Mouse (Mus musculus) heart, adult 2 months (tissue): ENCODE measurements around the gene Krtcap2. TPM values are rescaled to one million over a fixed set of nuclear protein-coding genes. Genes with fewer than 3 reads are reported as not detected.

Experiments
- DNase-seq, 2 experiments: peaks; one replicate each; pipeline ENCODE4 v3.0.0; 2021
- H3K27ac ChIP-seq: fragments of 200-600 bp; 2 replicates; pipeline ENCODE4 v1.8.1; 2022
- H3K27me3 ChIP-seq: fragments of 200-500 bp; 2 replicates; pipeline ENCODE4 v1.6.1; 2012; ENCODE audit warnings: mild to moderate bottlenecking, low read length, inconsistent platforms, mixed read lengths; ENCODE audit not compliant: control insufficient read depth, insufficient read depth
- H3K36me3 ChIP-seq: fragments of 200-500 bp; 2 replicates; pipeline ENCODE4 v1.6.1; 2012; ENCODE audit warnings: low read length, inconsistent platforms; ENCODE audit not compliant: control insufficient read depth, insufficient read depth
- H3K4me1 ChIP-seq: fragments of 200-500 bp; 2 replicates; pipeline ENCODE4 v1.6.1; 2011; ENCODE audit warnings: low read length; ENCODE audit not compliant: control insufficient read depth, insufficient read depth
- H3K4me3 ChIP-seq: fragments of 200-600 bp; 2 replicates; pipeline ENCODE4 v1.8.1; 2022
- H3K79me2 ChIP-seq: fragments of 200-500 bp; replicated peaks from 2 replicates; pipeline ENCODE4 v1.6.1; 2012; ENCODE audit warnings: mild to moderate bottlenecking, inconsistent platforms, low read length, moderate library complexity, mixed read lengths; ENCODE audit not compliant: control insufficient read depth, insufficient read depth
- H3K9ac ChIP-seq: fragments of 200-500 bp; 2 replicates; pipeline ENCODE4 v1.6.1; 2012; ENCODE audit warnings: low read depth, mild to moderate bottlenecking, control low read depth, inconsistent platforms, low read length, mixed read lengths
- CTCF ChIP-seq: fragments of 200-600 bp; IDR thresholded peaks from 2 replicates; pipeline ENCODE4 v1.8.1; 2022; ENCODE audit warnings: antibody characterized with exemption, mild to moderate bottlenecking, moderate library complexity
- EP300 ChIP-seq: fragments of 200-500 bp; IDR thresholded peaks from 2 replicates; pipeline ENCODE4 v1.6.1; 2011; ENCODE audit warnings: low read depth, low read length, control low read depth; ENCODE audit not compliant: insufficient read depth
- POLR2A ChIP-seq: fragments of 200-500 bp; IDR thresholded peaks from 2 replicates; pipeline ENCODE4 v1.6.1; 2011; ENCODE audit warnings: mild to moderate bottlenecking, low read depth, low read length, control low read depth; ENCODE audit not compliant: insufficient read depth
- WGBS: fragments of 180-500 bp; shearing (Covaris S2); methylation state at CpG from one replicate; pipeline ENCODE4 v1.1.7; 2018; 5-methylcytosine and 5-hydroxymethylcytosine counted together
- intact Hi-C: fragments of 180-260 bp; cut with DNase I; formaldehyde crosslinking; loops from one replicate; pipeline ENCODE4 v1.15.1; 2025
- polyA plus RNA-seq: library from polyadenylated mRNA; depleted of rRNA; stranded (reverse); fragments of >200 nt; gene quantifications from 2 replicates; pipeline ENCODE4 v1.2.3, GENCODE M21; 2012
- total RNA-seq, 2 experiments: library from RNA; stranded (reverse); gene quantifications; 2 replicates each; pipeline ENCODE4 v1.2.3; 2021

Gene Krtcap2
- total and polyA plus RNA-seq, 3 experiments: 80.7 to 116 (median 95.7) TPM

DNA sequence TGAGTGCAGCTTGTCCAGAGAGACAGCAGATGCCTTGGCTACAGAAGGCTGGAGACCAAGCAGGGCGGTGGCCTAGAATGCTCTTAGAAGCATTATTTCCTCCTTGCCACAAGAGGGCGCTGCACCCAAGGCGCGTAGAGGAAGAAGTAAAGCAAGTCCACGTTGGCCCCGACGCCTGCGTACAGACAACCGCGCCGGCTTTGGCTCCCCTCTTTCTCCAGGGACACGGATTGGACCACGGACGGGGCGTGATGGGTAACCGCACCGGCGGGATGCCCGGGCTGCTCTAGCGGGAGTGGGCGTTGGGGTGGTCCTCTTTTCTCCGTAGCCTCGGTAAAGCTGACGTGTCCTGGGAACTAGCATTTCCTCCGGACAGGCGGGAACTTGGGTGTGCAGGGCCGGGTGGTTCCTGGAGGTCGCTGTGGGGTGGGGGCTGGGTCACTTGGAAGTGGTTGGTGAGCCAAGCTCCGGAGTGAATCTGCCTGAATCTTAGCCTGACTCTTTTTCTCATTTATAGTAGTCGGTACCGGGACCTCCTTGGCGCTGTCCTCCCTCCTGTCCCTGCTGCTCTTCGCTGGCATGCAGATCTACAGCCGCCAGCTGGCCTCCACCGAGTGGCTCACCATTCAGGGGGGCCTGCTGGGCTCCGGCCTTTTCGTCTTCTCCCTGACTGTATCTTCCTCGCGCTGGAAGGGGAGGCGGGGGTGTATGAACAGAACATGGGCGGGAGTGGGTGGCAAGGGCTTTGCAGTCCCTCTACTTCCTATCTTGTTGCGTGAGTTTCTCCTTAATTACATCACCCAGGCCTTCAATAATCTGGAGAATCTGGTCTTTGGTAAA lies 715 bp downstream of the Krtcap2 start, which contains the start of gene Trim46:
Trim46 (minus strand) TSS at position 49 of the 840 bp plus-strand sequence.
- under 1% methylated on average over 42 of the region's 42 CpGs for whole genome bisulfite sequencing
- peak within 1 kb of the TSS; percentile 93 for H3K27ac ChIP-seq
- TF ChIP-seq EP300 (peak; percentile 92), POLR2A (peak; percentile 73), CTCF (peak; percentile 100)
- H3K79me2 ChIP-seq: no peaks in the 10 kb centered on the region
- no peaks in the 10 kb centered on the region for H3K36me3 ChIP-seq
- peak; percentile 91 for DNase-seq
- intact Hi-C loops: loop anchor here (1.0 kb wide), 1 partner anchor 36 kb away; no protein-coding TSS in a partner anchor
- no peaks in the 10 kb centered on the region for H3K27me3 ChIP-seq
- peaks cover 9% of the 10 kb centered on the region for H3K4me1 ChIP-seq
- peak within 1 kb of the TSS; percentile 76 for H3K9ac ChIP-seq
- peak within 1 kb of the TSS; percentile 97 for H3K4me3 ChIP-seq

DNA sequence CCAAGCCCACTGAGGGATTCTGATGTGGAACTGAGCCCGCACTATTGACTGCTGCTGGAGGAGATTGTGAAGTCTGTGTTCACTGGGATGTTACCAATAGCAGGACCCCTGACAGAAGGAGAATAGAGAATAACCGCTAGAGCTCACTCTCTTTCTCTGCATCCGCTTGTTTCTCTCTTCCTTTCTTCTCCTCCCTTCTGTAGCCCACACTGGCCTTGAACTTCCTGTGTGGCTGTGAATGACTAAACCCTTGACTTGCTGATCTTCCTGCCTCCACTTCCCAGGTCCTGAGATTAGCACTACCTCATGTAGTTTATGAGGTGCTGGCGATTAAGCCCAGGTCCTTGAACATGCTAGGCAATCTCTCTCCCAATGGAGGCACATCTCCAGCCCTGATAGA lies 1.7 kb downstream of the Krtcap2 start:
- no peak for DNase-seq
- H3K79me2 ChIP-seq: no peaks in the 10 kb centered on the region
- 68% methylated on average over 4 of the region's 4 CpGs for WGBS
- peaks cover 13% of the 10 kb centered on the region for H3K4me1 ChIP-seq
- H3K27ac ChIP-seq: no peak overlapping the region
- H3K9ac ChIP-seq: no peak overlapping the region
- intact Hi-C loops: no loop called here
- H3K4me3 ChIP-seq: no peak overlapping the region
- H3K36me3 ChIP-seq: no peaks in the 10 kb centered on the region; the same call in 1 of the 2 replicates
- no peak for TF ChIP-seq CTCF
- no peak for TF ChIP-seq POLR2A
- no peak for TF ChIP-seq EP300
- no peaks in the 10 kb centered on the region for H3K27me3 ChIP-seq

DNA sequence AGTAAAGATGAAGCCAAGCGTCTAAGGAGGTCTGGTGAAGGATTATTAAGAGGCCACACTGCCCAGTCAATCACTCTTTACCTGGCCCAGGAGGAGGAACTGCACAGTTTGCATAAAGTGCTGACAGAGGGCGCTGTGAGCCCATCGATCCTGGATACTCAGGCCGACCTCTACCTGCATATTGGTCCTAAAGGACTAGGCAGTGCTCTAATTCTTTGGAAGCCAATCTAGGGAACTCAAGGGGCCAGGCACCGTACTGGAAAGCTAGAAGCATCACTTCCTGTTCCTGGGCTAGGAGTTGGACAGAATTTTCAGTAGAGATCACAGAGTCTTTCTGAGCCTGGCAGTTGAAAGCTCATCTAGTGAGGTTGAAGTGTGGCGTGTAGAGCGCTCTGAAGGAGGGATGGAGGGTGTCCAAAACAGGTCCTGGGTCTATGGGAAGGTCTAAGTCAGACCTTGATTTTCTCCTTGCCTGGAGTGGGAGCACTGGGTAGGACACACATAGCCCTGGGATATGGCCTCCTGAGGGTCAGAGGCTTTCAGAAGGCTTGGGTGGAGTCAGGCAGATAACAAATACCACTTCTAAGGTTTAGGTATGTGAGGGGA lies 4.8 kb downstream of the Krtcap2 start:
- peaks cover 15% of the 10 kb centered on the region for H3K4me1 ChIP-seq
- H3K79me2 ChIP-seq: no peaks in the 10 kb centered on the region
- WGBS: 10% methylated on average over 7 of the region's 7 CpGs
- no peaks in the 10 kb centered on the region; the same call in 1 of the 2 replicates for H3K36me3 ChIP-seq
- no peak overlapping the region for H3K9ac ChIP-seq
- H3K27me3 ChIP-seq: no peaks in the 10 kb centered on the region
- intact Hi-C loops: loop anchor here (1.0 to 2.0 kb wide), 4 partner anchors 16 to 58 kb away; no protein-coding TSS in a partner anchor
- peak overlapping the region; percentile 94 for H3K27ac ChIP-seq
- peak; percentile 78 to 81 for DNase-seq
- H3K4me3 ChIP-seq: no peak overlapping the region; the same call in 1 of the 2 replicates
- TF ChIP-seq EP300: peak; percentile 93; the same call in 1 of the 2 replicates
- TF ChIP-seq CTCF: peak; percentile 93
- peak; percentile 62; the same call in 1 of the 2 replicates for TF ChIP-seq POLR2A

DNA sequence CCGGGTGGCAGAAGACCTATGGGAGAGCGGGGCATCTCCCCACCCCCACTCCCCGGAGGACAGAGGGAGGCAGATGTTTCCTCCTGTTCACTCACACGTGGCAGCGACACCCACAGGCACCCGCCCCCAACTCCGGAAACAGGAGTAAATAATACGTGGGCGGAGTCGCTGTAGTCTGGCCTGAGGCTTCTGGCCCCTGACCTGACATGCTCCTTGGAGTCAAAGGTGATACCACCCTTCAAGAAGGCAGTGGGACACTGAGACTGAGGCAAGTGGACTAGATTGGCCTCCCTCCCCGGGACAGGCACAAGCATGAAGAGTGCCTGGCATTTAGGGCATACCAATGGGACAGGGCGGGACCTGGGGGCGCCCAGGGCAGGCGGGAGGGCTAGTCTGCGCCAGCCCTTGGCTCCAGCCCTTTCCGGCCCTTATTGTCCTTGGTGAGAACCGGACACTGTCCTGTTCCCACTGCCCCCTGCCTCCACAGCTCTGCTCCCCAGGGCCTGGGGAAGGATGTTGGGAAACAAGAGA lies 5.7 kb downstream of the Krtcap2 start:
- Histone ChIP-seq H3K9ac (peak overlapping the region; percentile 66), H3K27me3 (no peaks in the 10 kb centered on the region), H3K36me3 (no peaks in the 10 kb centered on the region; the same call in 1 of the 2 replicates), H3K4me3 (peak overlapping the region; percentile 37), H3K4me1 (peaks cover 14% of the 10 kb centered on the region), H3K79me2 (no peaks in the 10 kb centered on the region), H3K27ac (peak overlapping the region; percentile 94)
- WGBS: 4% methylated on average over 17 of the region's 17 CpGs
- intact Hi-C loops: loop anchor here (1.0 to 2.0 kb wide), 2 partner anchors 15 to 27 kb away; no protein-coding TSS in a partner anchor
- TF ChIP-seq EP300 (peak; percentile 85), CTCF (no peak), POLR2A (peak; percentile 15; the same call in 1 of the 2 replicates)
- peak; percentile 83 to 88 for DNase-seq

DNA sequence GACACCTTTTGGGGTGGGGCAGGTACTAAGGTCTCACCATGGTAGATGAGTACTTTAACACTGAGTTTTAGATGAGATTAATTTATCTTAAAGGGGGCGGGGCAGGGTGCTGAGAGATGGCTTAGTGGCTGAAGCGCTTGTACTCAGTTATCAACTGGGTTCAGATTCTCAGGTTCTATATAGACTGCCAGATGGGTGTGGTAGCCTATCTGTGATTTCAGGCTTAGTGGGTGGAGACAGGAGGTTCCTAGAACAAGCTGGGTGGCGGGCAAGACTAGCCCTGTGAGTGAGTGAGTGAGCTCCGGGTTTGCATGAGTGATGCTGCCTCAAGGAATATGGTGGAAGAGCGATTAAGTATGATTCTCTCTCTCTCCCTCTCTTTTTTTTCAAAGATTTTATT lies 9.2 kb downstream of the Krtcap2 start:
- Histone ChIP-seq H3K9ac (no peak overlapping the region), H3K4me3 (no peak overlapping the region), H3K36me3 (no peaks in the 10 kb centered on the region; the same call in 1 of the 2 replicates), H3K4me1 (peaks cover 15% of the 10 kb centered on the region), H3K79me2 (no peaks in the 10 kb centered on the region), H3K27me3 (no peaks in the 10 kb centered on the region), H3K27ac (no peak overlapping the region)
- intact Hi-C loops: no loop called here
- no peak for TF ChIP-seq EP300
- TF ChIP-seq CTCF: no peak
- TF ChIP-seq POLR2A: no peak
- DNase-seq: no peak
- WGBS: 83% methylated on average over 5 of the region's 5 CpGs
